Mouse (Mus musculus): ENCODE results near the gene Ndufa11. TPM values are rescaled to one million over a fixed set of nuclear protein-coding genes. Genes with fewer than 3 reads are reported as not detected.

Ndufa11 gene
- polyA plus RNA-seq, 1 experiment from 2014 or later, result 595 TPM

DNA sequence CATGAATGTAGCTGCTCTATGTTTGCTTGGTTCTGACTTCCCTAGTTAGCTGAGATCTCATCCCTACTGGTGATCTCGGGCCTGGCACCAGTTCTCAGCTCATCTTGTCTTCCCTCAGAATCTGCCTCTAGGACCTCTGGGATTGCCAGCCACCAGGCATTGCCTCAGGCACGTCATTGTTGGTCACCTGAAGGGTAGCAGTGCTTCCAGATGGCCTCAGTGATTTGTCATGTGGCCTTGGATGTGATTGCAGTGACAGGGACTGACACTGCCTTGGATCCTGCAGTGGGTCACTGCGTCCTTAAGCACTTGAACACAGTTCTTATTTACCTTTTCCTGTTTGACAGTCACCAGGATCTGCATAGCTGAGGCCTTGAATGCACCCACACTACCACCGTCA lies 35.8 kb upstream of the Ndufa11 start:
- peaks cover 9% of the 10 kb centered on the region; the same call in 1 of the 2 replicates for H3K36me3 ChIP-seq (ENCODE audit: control insufficient read depth, insufficient read depth, low read length)

DNA sequence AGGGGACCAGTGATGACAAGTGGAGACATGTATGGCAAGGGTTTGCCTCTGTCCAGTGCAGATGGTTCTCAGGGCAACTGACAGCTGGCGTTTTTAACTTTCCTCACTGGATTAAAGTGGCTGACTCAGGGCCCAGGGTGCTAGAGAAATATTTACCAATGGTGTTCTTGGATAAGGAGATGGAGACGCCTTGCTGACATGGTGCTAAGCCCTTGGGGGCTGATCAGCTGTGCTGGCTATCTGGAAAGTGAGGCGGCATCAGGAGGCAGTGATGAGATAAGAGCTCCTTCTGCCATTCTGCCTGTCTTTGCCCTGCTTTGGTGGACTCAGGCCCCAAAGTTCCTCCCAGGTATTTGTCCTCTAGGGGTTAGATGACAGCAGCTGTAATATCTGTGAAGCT lies 34.7 kb upstream of the Ndufa11 start:
- Histone ChIP-seq H3K9ac (ENCODE audit: low read length) (no peak overlapping the region), H3K4me3 (ENCODE audit: low read depth, low read length) (no peak overlapping the region), H3K36me3 (ENCODE audit: control insufficient read depth, insufficient read depth, low read length) (peaks cover 12% of the 10 kb centered on the region; the same call in 1 of the 2 replicates), H3K4me1 (replicated peaks; ENCODE audit: control insufficient read depth, insufficient read depth) (no peaks in the 10 kb centered on the region), H3K27me3 (ENCODE audit: control insufficient read depth, insufficient read depth, low read length) (no peaks in the 10 kb centered on the region), H3K9me3 (ENCODE audit: control insufficient read depth, low read length) (no peaks in the 10 kb centered on the region), H3K4me2 (replicated peaks; ENCODE audit: low read depth) (no peak overlapping the region), H3K27ac (replicated peaks) (no peak overlapping the region)
- 33% methylated on average over 3 of the region's 3 CpGs for WGBS
- TF ChIP-seq CTCF (IDR thresholded peaks at IDR 0.05; ENCODE audit: low read depth) (no peak), EP300 (optimal IDR thresholded peaks at IDR 0.05) (no peak)
- DNase-seq (ENCODE audit: low spot score) (no peak), ATAC-seq (ENCODE audit: low FRiP score, low TSS enrichment) (no peak)

More for the DNA sequence above, 35.8 kb upstream of the Ndufa11 start:
- no peak for ATAC-seq (ENCODE audit: low FRiP score, low TSS enrichment)
- Histone ChIP-seq H3K4me2 (replicated peaks; ENCODE audit: low read depth) (no peak overlapping the region), H3K9ac (ENCODE audit: low read length) (no peak overlapping the region), H3K27ac (replicated peaks) (no peak overlapping the region), H3K27me3 (ENCODE audit: control insufficient read depth, insufficient read depth, low read length) (no peaks in the 10 kb centered on the region), H3K4me3 (ENCODE audit: low read depth, low read length) (no peak overlapping the region), H3K4me1 (replicated peaks; ENCODE audit: control insufficient read depth, insufficient read depth) (no peaks in the 10 kb centered on the region), H3K9me3 (ENCODE audit: control insufficient read depth, low read length) (no peaks in the 10 kb centered on the region)
- no peak for DNase-seq (ENCODE audit: low spot score)
- 62% methylated on average over 4 of the region's 4 CpGs for WGBS
- TF ChIP-seq CTCF (IDR thresholded peaks at IDR 0.05; ENCODE audit: low read depth) (no peak), EP300 (optimal IDR thresholded peaks at IDR 0.05) (no peak)

DNA sequence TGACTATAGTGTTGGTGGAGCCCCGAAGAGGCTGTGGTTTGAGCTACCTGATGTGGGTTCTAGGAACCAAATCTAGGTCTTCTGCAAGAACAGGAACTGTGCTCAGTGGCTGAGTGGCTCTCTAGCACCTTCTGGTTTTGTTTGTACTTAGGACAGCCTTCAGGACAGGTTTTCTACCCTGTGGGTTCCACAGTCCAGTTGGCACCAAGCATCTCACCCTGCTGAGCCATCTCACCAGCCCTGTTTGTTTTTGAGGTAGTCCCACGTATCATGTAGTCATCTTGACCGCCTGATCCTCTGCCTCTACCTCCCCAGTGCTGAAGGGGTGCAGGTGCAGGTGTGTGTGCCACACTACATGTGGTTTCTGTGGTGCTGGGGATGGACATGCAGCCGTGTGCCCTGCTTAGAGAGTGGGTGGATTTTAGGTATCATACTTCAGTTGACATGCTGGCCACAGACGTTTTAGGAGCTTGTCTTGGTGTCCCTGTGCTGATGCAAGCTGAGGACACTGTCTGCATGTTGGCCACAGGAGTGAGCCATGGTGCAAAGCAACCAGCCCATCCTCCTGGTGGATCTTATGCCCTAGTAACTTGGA lies 33.9 kb upstream of the Ndufa11 start:
- Histone ChIP-seq H3K27me3 (ENCODE audit: control insufficient read depth, insufficient read depth, low read length) (no peaks in the 10 kb centered on the region), H3K27ac (replicated peaks) (no peak overlapping the region), H3K9ac (ENCODE audit: low read length) (no peak overlapping the region), H3K4me3 (ENCODE audit: low read depth, low read length) (no peak overlapping the region), H3K36me3 (ENCODE audit: control insufficient read depth, insufficient read depth, low read length) (peaks cover 14% of the 10 kb centered on the region; the same call in 1 of the 2 replicates), H3K9me3 (ENCODE audit: control insufficient read depth, low read length) (no peaks in the 10 kb centered on the region), H3K4me1 (replicated peaks; ENCODE audit: control insufficient read depth, insufficient read depth) (no peaks in the 10 kb centered on the region), H3K4me2 (replicated peaks; ENCODE audit: low read depth) (no peak overlapping the region)
- TF ChIP-seq CTCF (IDR thresholded peaks at IDR 0.05; ENCODE audit: low read depth) (no peak), EP300 (optimal IDR thresholded peaks at IDR 0.05) (no peak)
- DNase-seq (ENCODE audit: low spot score) (no peak), ATAC-seq (ENCODE audit: low FRiP score, low TSS enrichment) (no peak)
- 80% methylated on average over 5 of the region's 5 CpGs for WGBS

DNA sequence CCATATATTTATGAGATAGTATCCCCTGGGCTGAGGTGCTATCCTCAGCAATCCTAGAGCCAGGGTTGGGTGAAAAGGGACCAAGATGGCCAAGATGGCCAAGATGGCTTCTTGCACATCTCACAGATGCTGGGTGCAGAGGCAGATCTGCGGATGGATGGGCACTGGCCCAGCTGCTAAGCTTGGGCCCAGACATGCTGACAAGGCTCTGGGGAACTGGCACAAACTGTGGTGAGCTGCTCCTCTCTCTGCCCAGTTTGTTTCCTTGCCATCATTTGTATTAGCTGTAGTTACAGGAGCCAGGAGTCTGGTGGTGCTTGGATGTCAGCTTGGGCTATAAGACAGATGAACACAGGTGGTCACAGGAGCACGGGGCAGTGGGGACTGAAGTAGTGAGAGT lies 32.9 kb upstream of the Ndufa11 start:
- H3K9me3 ChIP-seq (ENCODE audit: control insufficient read depth, low read length), result no peaks in the 10 kb centered on the region
- H3K4me1 ChIP-seq (replicated peaks; ENCODE audit: control insufficient read depth, insufficient read depth), result no peaks in the 10 kb centered on the region
- no peak overlapping the region for H3K9ac ChIP-seq (ENCODE audit: low read length)
- H3K4me2 ChIP-seq (replicated peaks; ENCODE audit: low read depth), result no peak overlapping the region
- DNase-seq (ENCODE audit: low spot score), result no peak
- H3K36me3 ChIP-seq (ENCODE audit: control insufficient read depth, insufficient read depth, low read length), result peaks cover 14% of the 10 kb centered on the region; the same call in 1 of the 2 replicates
- WGBS, result 67% methylated on average over 2 of the region's 2 CpGs
- no peak for ATAC-seq (ENCODE audit: low FRiP score, low TSS enrichment)
- no peaks in the 10 kb centered on the region for H3K27me3 ChIP-seq (ENCODE audit: control insufficient read depth, insufficient read depth, low read length)
- H3K4me3 ChIP-seq (ENCODE audit: low read depth, low read length), result no peak overlapping the region
- TF ChIP-seq EP300 (optimal IDR thresholded peaks at IDR 0.05) (no peak), CTCF (IDR thresholded peaks at IDR 0.05; ENCODE audit: low read depth) (no peak)
- no peak overlapping the region for H3K27ac ChIP-seq (replicated peaks)

DNA sequence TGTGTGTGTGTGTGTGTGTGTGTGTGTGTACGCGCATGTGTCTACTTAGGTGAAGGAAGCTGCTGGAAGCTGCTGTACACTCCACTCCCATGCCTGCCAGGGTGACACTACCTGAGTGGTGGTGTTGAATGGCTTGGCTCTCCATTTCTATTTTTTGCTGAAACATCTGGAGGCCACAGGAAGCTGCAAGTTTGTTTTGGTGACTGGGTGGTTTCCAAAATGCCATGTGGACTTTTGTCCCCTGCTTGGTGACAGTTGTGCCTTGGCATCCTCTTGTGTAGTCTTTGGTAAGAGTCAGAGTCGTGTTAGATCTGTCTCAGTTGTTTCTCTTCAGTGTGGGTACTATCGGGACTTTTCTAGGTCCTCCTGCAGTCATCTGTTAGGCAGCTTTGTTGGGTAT lies 30.8 kb upstream of the Ndufa11 start:
- ATAC-seq (ENCODE audit: low FRiP score, low TSS enrichment), result no peak
- 72% methylated on average over 2 of the region's 4 CpGs for WGBS
- H3K9me3 ChIP-seq (ENCODE audit: control insufficient read depth, low read length), result no peaks in the 10 kb centered on the region
- no peaks in the 10 kb centered on the region for H3K27me3 ChIP-seq (ENCODE audit: control insufficient read depth, insufficient read depth, low read length)
- H3K4me2 ChIP-seq (replicated peaks; ENCODE audit: low read depth), result no peak overlapping the region
- H3K9ac ChIP-seq (ENCODE audit: low read length), result no peak overlapping the region
- TF ChIP-seq CTCF (IDR thresholded peaks at IDR 0.05; ENCODE audit: low read depth), result no peak
- no peak for TF ChIP-seq EP300 (optimal IDR thresholded peaks at IDR 0.05)
- peaks cover 12% of the 10 kb centered on the region; the same call in 1 of the 2 replicates for H3K36me3 ChIP-seq (ENCODE audit: control insufficient read depth, insufficient read depth, low read length)
- no peak overlapping the region for H3K27ac ChIP-seq (replicated peaks)
- no peak for DNase-seq (ENCODE audit: low spot score)
- H3K4me1 ChIP-seq (replicated peaks; ENCODE audit: control insufficient read depth, insufficient read depth), result no peaks in the 10 kb centered on the region
- H3K4me3 ChIP-seq (ENCODE audit: low read depth, low read length), result no peak overlapping the region

DNA sequence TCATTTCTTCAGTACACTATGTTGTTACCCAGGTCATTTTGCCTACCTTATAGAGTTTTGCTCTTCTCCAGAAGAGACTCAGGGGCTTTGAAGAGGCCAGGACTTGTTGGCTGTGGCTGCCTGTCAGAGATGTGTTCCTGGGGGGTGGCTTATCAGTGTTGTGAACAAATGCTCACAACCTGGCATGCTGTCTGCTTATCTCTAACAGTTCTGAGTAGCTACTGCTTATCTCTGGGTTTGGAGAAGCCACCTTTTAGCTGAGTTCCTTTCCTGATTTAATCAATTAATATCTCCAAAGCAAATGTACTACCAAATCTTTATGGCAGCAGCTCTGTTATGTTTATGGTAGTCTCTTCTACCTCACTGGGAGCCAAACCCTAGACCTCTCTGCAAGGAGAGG lies 29.5 kb upstream of the Ndufa11 start:
- no peaks in the 10 kb centered on the region for H3K9me3 ChIP-seq (ENCODE audit: control insufficient read depth, low read length)
- H3K27me3 ChIP-seq (ENCODE audit: control insufficient read depth, insufficient read depth, low read length), result no peaks in the 10 kb centered on the region
- TF ChIP-seq EP300 (optimal IDR thresholded peaks at IDR 0.05) (no peak), CTCF (IDR thresholded peaks at IDR 0.05; ENCODE audit: low read depth) (no peak)
- H3K4me2 ChIP-seq (replicated peaks; ENCODE audit: low read depth), result no peak overlapping the region
- no peak overlapping the region for H3K9ac ChIP-seq (ENCODE audit: low read length)
- H3K27ac ChIP-seq (replicated peaks), result no peak overlapping the region
- no peak for ATAC-seq (ENCODE audit: low FRiP score, low TSS enrichment)
- H3K4me3 ChIP-seq (ENCODE audit: low read depth, low read length), result no peak overlapping the region
- H3K36me3 ChIP-seq (ENCODE audit: control insufficient read depth, insufficient read depth, low read length), result peaks cover 14% of the 10 kb centered on the region; the same call in 1 of the 2 replicates
- H3K4me1 ChIP-seq (replicated peaks; ENCODE audit: control insufficient read depth, insufficient read depth), result no peaks in the 10 kb centered on the region
- no peak for DNase-seq (ENCODE audit: low spot score)

All from stomach, postnatal 0 days (tissue).